4 mouse cellular contexts compared by ENCODE assay signal in genomic region chr8:20273844-20274243, GRCm38 (mm10).
A peak's percentile ranks its signal among the peaks of the same experiment; 100 is the strongest.
DNase-seq lines count a peak whose midpoint lies in the region; TF ChIP-seq lines count a peak whose summit lies in the region.
"Not testable (repeated sequence)": the region's sequence is repeated elsewhere in the genome, so short reads cannot be mapped to it uniquely, and the experiment has no call there.

No protein-coding gene starts in this region.

- TF ChIP-seq CTCF in kidney, adult 2 months (conservative IDR thresholded peaks at IDR 0.05; ENCODE audit: insufficient read depth, insufficient read length, low read depth, low read length), result not testable (repeated sequence)

- H3K27me3 ChIP-seq in kidney, adult 2 months (replicated peaks; ENCODE audit: control insufficient read depth, insufficient read depth, low read length), result not testable (repeated sequence)

- 80% methylated on average over 4 of the region's 5 CpGs for WGBS in kidney, adult 2 months

- H3K4me1 ChIP-seq in kidney, adult 2 months (ENCODE audit: control insufficient read depth, insufficient read depth, low read length), result not testable (repeated sequence)

- not testable (repeated sequence) for H3K4me3 ChIP-seq in kidney, adult 2 months (ENCODE audit: insufficient read depth, low read depth, low read length)

- not testable (repeated sequence) for TF ChIP-seq POLR2A in kidney, adult 2 months (IDR thresholded peaks at IDR 0.05; ENCODE audit: low read depth, low read length)

- peak; percentile 27 for DNase-seq in cerebellum, adult 9-10 months
- peak; percentile 84 for DNase-seq in heart, adult 11 months
- DNase-seq in kidney, adult 2 months, result peak; percentile 30
- DNase-seq in kidney, postnatal 14 days, result peak; percentile 6

- H3K27ac ChIP-seq in kidney, adult 2 months (ENCODE audit: insufficient read depth, low read depth, low read length), result not testable (repeated sequence)

- H3K36me3 ChIP-seq in kidney, adult 2 months (ENCODE audit: control insufficient read depth, insufficient read depth, low read length), result not testable (repeated sequence)

Comparison
In these comparisons a context has a peak if more than half of its experiments do, and no peak if none do; other contexts are left out.
1. DNase-seq: peak in every context shown above with its lines; median percentile 84 in heart, adult 11 months; 30 in kidney, adult 2 months; 27 in cerebellum, adult 9-10 months; 6 in kidney, postnatal 14 days.